Mouse (Mus musculus) midbrain, embryonic 16.5 days (tissue): ENCODE results near the gene Ptchd3. TPM values are rescaled to one million over a fixed set of nuclear protein-coding genes. Genes with fewer than 3 reads are reported as not detected.

ENCODE experiments used
- ATAC-seq: fragments of 200-750 bp; cut with Nextera tagmentation; 2 replicates; pipeline ENCODE4 v1.8.0; 2017; ENCODE audit warnings: moderate TSS enrichment
- H3K27ac ChIP-seq: fragments of 300-500 bp; sonication (generic); 2 replicates; pipeline ENCODE4 v1.5.1; 2014; ENCODE audit warnings: mild to moderate bottlenecking, low read length, mixed read lengths
- H3K27me3 ChIP-seq: fragments of 300-500 bp; sonication (generic); 2 replicates; pipeline ENCODE4 v1.6.1; 2014; ENCODE audit warnings: low read depth, low read length, mixed read lengths; ENCODE audit not compliant: control insufficient read depth, insufficient read depth
- H3K36me3 ChIP-seq: fragments of 300-500 bp; sonication (generic); 2 replicates; pipeline ENCODE4 v1.6.1; 2014; ENCODE audit warnings: mild to moderate bottlenecking, low read length, moderate library complexity, mixed read lengths; ENCODE audit not compliant: control insufficient read depth, insufficient read depth
- H3K4me1 ChIP-seq: fragments of 300-500 bp; sonication (generic); 2 replicates; pipeline ENCODE4 v1.6.1; 2014; ENCODE audit warnings: mild to moderate bottlenecking, low read length, mixed read lengths; ENCODE audit not compliant: control insufficient read depth, insufficient read depth
- H3K4me2 ChIP-seq: fragments of 300-500 bp; sonication (generic); 2 replicates; pipeline ENCODE4 v1.6.1; 2014; ENCODE audit warnings: mild to moderate bottlenecking, low read length, mixed read lengths
- H3K4me3 ChIP-seq: fragments of 300-500 bp; sonication (generic); 2 replicates; pipeline ENCODE4 v1.5.1; 2014; ENCODE audit warnings: low read depth, mild to moderate bottlenecking, low read length, moderate library complexity, mixed read lengths
- H3K9ac ChIP-seq: fragments of 300-500 bp; sonication (generic); 2 replicates; pipeline ENCODE4 v1.6.1; 2014; ENCODE audit warnings: low read depth, low read length, mixed read lengths
- H3K9me3 ChIP-seq: fragments of 300-500 bp; sonication (generic); replicated peaks from 2 replicates; pipeline ENCODE4 v1.6.1; 2014; ENCODE audit warnings: mild to moderate bottlenecking, low read length, mixed read lengths; ENCODE audit not compliant: control insufficient read depth, poor library complexity, severe bottlenecking
- WGBS: fragments of 180-500 bp; shearing (Covaris S2); extraction: QIAGEN DNeasy Blood & Tissue Kit; methylation state at CpG from one replicate; pipeline ENCODE4 v1.1.7; 2014; 5-methylcytosine and 5-hydroxymethylcytosine counted together
- polyA plus RNA-seq: library from polyadenylated mRNA; unstranded; fragments of >200 nt; fragmentation: Nextera tagmentation; extraction: Ambion mirVana; gene quantifications from 2 replicates; pipeline ENCODE4 v1.2.1, GENCODE M21; 2015

The Ptchd3 gene
- polyA plus RNA-seq, 1 experiment from 2014 or later: not detected

- Histone ChIP-seq H3K27ac (peak overlapping the region; percentile 88), H3K36me3 (no peaks in the 10 kb centered on the region), H3K4me3 (peak overlapping the region; percentile 56), H3K4me2 (peak overlapping the region; percentile 87), H3K9me3 (peaks cover 4% of the 10 kb centered on the region; the same call in 1 of the 2 replicates), H3K4me1 (peaks cover 6% of the 10 kb centered on the region), H3K9ac (peak overlapping the region; percentile 77), H3K27me3 (no peaks in the 10 kb centered on the region)
- 1% methylated on average over 11 of the region's 11 CpGs for WGBS
- peak; percentile 100 for ATAC-seq
Observed at GRCm38 (mm10) chr11:121847790-121848299, 17.8 kb downstream of the Ptchd3 start.

Other genes with a start within 250 kb of the Ptchd3 start
- 6.6 and 6.7 TPM in 2 replicates for gene B3gntl1, start 157.1 kb upstream of the Ptchd3 start, polyA plus RNA-seq
- gene Metrnl, start 128.7 kb upstream of the Ptchd3 start, polyA plus RNA-seq: 12.7 TPM in 2 replicates